Mouse (Mus musculus): ENCODE measurements at regions not wholly inside any gene's neighbourhood (a gene's known extent, or its start where the extent isn't known, plus 50 kb on each side); places are given as distances from the start of the nearest gene placed in this dataset.
A peak's percentile ranks its signal among the peaks of the same experiment; 100 is the strongest.

DNA sequence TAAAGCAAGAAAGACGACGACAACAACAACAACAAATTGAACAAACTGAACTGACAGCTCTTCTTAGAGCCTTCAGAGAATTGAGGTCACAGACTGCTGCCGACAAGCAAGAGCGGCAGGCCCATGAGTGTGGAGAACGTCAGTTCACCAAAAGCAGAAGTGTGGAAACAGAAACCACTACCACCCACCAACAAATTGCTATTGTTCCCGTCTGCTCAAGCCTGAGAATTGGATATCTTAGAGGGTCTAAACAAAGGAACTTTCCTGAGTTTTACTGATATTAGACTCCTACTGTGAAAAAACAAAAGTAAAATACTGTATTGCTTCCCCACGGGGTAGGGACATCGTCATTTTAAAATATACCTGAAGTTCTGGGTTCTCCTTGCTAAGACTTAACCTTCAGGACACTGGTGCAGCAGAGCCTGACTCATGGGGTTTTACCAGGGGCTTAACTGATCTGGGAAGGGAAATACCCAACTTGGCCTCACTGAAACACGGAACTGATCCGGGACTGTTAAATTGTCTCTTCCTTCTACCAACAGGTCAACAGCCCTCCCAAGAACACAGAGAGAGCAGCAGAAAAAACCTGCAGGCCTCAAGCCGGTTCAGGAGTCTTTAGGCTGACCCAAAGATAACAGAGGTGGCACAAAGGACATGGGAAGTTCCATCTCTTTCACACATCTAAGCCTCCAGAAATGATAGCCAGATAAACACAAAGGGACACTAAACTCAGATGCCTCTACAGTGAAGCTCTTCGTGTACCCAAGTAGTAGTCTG lies 238.1 kb downstream of the Gm5426 start:
- ATAC-seq (ENCODE audit: insufficient read depth), result peak; percentile 47; the same call in 1 of the 2 replicates
- H3K4me3 ChIP-seq (replicated peaks), result no peak overlapping the region
- no peaks in the 10 kb centered on the region for H3K27me3 ChIP-seq
- no peak overlapping the region for H3K4me2 ChIP-seq
- H3K9ac ChIP-seq, result no peak overlapping the region
- H3K36me3 ChIP-seq (replicated peaks), result no peaks in the 10 kb centered on the region
- no peaks in the 10 kb centered on the region for H3K9me3 ChIP-seq (replicated peaks)
- H3K27ac ChIP-seq (replicated peaks), result peak overlapping the region; percentile 4; the same call in 1 of the 2 replicates
- WGBS (ENCODE audit: insufficient replicate concordance), result 33% methylated on average over 12 of the region's 12 CpGs
- H3K4me1 ChIP-seq (replicated peaks), result 0 out of 2 replicates have a peak, but pooled peaks cover 4% of the 10 kb centered on the region

DNA sequence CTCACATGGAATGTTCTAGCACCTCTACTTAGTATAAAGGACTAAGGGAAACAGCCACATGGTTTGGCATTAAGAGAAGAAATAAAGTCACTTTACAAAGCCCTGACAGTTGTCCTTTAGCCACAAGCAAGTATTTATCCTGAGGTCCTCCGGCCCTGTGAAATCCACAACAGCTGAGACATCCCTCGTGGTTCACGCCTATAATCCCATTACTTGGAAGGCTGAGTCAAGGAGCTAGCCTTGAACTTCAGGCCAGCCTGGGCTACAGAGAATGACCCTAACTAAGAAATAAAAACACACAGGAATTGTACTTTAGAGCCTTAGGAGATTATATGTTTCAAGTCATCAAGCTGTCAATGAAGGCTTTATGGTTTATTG lies 238.7 kb downstream of the Gm5426 start:
- no peak overlapping the region for H3K4me3 ChIP-seq (replicated peaks)
- H3K4me2 ChIP-seq, result no peak overlapping the region
- ATAC-seq (ENCODE audit: insufficient read depth), result no peak
- peak overlapping the region; percentile 4; the same call in 1 of the 2 replicates for H3K27ac ChIP-seq (replicated peaks)
- H3K36me3 ChIP-seq (replicated peaks), result no peaks in the 10 kb centered on the region
- H3K9me3 ChIP-seq (replicated peaks), result no peaks in the 10 kb centered on the region
- no peaks in the 10 kb centered on the region for H3K27me3 ChIP-seq
- 66% methylated on average over 3 of the region's 3 CpGs for WGBS (ENCODE audit: insufficient replicate concordance)
- H3K4me1 ChIP-seq (replicated peaks), result 0 out of 2 replicates have a peak, but pooled peaks cover 4% of the 10 kb centered on the region
- no peak overlapping the region for H3K9ac ChIP-seq

DNA sequence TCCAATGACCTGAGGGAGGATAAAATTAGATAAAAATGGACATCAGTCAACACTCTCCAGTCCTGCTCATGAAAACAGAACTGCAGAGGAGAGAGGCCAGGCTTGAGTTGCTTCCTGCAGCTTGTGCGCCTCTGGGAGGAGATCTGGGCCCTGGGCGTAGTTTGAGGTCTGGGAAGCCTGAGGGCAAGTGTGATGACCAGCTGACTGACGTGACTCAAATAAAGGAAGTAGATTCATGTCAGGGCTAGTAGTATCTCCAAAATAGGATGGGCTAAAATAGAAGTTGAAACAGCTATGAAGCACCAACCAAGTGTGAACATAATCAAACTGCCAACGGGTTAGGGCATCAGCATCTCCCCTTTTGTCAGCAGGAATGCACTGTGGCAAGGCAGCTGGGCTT lies 239.3 kb upstream of the Btg1 start:
- Histone ChIP-seq H3K27me3 (no peaks in the 10 kb centered on the region), H3K9me3 (replicated peaks) (no peaks in the 10 kb centered on the region), H3K27ac (replicated peaks) (no peak overlapping the region), H3K4me3 (replicated peaks) (no peak overlapping the region), H3K9ac (no peak overlapping the region), H3K4me2 (no peak overlapping the region), H3K4me1 (replicated peaks) (0 out of 2 replicates have a peak, but pooled peaks cover 4% of the 10 kb centered on the region), H3K36me3 (replicated peaks) (no peaks in the 10 kb centered on the region)
- no peak for ATAC-seq (ENCODE audit: insufficient read depth)
- 56% methylated on average over 4 of the region's 4 CpGs for WGBS (ENCODE audit: insufficient replicate concordance)

DNA sequence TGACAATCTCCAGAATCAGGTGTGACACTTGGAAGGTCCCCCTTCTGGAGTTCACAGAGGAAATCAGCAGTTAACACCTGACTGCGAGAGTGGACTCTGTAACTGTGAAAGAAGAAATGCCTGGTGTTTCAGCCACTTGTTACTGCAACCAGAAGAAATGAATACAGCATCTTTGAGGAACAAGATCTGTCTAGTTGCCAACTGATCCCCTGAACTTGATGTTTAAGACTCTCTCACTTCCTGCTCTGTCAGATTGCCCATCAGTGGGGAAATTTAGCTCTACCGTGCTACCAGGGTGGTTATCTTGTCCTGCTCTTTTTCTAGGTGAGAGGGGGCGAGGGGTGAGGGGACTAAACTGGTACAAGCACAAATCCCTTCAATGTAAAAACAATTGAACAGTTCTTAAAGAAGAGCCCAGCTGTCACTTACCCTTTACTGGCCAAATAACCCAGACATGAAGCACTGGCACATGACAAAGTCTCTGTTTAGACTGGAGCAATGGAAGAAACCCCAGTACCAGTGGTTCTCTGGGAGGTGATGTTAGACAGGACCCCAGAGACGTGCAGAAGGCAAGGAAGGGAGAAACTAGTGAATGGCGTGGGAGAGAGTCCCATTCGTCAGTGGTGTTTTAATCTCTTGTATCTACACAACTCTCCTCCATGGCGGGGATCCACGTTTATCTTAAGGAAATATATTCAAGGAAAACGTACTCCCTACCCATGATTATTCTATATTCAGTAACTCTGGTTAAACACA lies 237.6 kb upstream of the Btg1 start:
- H3K4me2 ChIP-seq, result no peak overlapping the region
- no peak overlapping the region for H3K27ac ChIP-seq (replicated peaks)
- H3K27me3 ChIP-seq, result no peaks in the 10 kb centered on the region
- H3K36me3 ChIP-seq (replicated peaks), result no peaks in the 10 kb centered on the region
- no peaks in the 10 kb centered on the region for H3K9me3 ChIP-seq (replicated peaks)
- H3K4me1 ChIP-seq (replicated peaks), result no peaks in the 10 kb centered on the region
- no peak for ATAC-seq (ENCODE audit: insufficient read depth)
- no peak overlapping the region for H3K9ac ChIP-seq
- H3K4me3 ChIP-seq (replicated peaks), result no peak overlapping the region
- WGBS (ENCODE audit: insufficient replicate concordance), result 48% methylated on average over 9 of the region's 9 CpGs

DNA sequence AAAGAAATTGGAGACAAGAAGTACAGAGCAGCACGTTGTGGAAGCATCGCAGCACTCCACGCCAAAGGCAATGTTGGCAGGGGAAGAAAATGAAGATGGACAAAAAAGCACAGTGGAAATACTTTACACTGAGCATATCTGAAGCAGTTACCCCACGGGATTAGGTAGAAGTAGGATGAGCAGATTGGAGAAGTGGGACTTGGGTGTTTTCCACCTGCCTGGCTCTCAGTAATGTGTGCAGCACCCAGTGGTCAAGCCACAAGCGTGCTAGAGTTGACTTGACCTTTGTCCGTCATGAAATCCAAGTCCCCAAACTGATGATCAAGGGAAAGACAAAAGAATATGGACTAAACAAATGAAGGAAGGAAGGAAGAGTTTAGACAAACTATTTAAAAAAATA lies 235.1 kb upstream of the Btg1 start:
- no peak overlapping the region for H3K27ac ChIP-seq (replicated peaks)
- no peak overlapping the region for H3K4me2 ChIP-seq
- no peaks in the 10 kb centered on the region for H3K27me3 ChIP-seq
- no peak for ATAC-seq (ENCODE audit: insufficient read depth)
- 73% methylated on average over 6 of the region's 6 CpGs for WGBS (ENCODE audit: insufficient replicate concordance)
- no peaks in the 10 kb centered on the region for H3K4me1 ChIP-seq (replicated peaks)
- no peak overlapping the region for H3K9ac ChIP-seq
- no peak overlapping the region for H3K4me3 ChIP-seq (replicated peaks)
- no peaks in the 10 kb centered on the region for H3K9me3 ChIP-seq (replicated peaks)
- no peaks in the 10 kb centered on the region for H3K36me3 ChIP-seq (replicated peaks)

DNA sequence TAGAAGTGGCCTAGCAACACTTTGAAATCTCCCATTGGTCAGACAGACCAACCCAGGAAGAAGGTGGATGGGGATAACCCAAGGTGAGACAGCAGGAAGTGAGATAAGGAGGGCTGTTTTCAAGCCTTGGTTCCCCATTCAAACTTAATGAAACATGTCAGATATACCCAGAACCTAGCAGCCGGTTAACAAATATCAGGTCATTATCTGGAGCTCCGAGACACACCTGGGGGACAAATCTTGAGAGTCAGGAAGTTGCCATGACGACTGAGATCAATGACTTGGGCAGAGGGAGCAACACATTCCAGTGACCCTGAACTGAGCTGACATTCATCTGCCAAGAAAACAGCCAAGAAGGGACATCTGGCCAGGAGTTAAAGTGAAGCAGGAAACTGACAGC lies 225.1 kb upstream of the Btg1 start:
- H3K27ac ChIP-seq (replicated peaks), result no peak overlapping the region
- no peaks in the 10 kb centered on the region for H3K9me3 ChIP-seq (replicated peaks)
- H3K9ac ChIP-seq, result no peak overlapping the region
- no peak for ATAC-seq (ENCODE audit: insufficient read depth)
- no peaks in the 10 kb centered on the region for H3K27me3 ChIP-seq
- H3K4me1 ChIP-seq (replicated peaks), result no peaks in the 10 kb centered on the region
- no peak overlapping the region for H3K4me3 ChIP-seq (replicated peaks)
- 24% methylated on average over 3 of the region's 3 CpGs for WGBS (ENCODE audit: insufficient replicate concordance)
- no peak overlapping the region for H3K4me2 ChIP-seq
- no peaks in the 10 kb centered on the region for H3K36me3 ChIP-seq (replicated peaks)

DNA sequence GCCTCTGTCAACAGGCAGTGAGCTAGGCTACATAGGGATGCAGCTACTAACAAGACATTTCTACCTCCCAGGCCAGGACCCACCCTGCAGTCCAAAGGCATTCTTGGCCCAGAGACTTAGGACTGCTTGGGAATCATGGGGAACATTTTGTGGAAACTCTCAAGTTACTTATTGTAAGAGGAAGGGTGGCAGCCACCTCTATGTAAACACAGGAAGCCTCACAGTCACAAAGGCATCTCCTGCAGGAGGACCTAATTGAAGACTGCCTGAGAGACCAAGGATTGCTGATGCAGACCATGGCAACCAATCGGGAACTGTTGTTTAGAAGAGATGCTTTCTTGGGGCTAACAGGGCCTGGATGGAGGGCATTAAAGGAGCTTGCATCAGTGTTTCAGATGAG lies 224.0 kb upstream of the Btg1 start:
- no peaks in the 10 kb centered on the region for H3K4me1 ChIP-seq (replicated peaks)
- H3K36me3 ChIP-seq (replicated peaks), result no peaks in the 10 kb centered on the region
- no peak overlapping the region for H3K27ac ChIP-seq (replicated peaks)
- no peak overlapping the region for H3K4me2 ChIP-seq
- no peak overlapping the region for H3K9ac ChIP-seq
- WGBS (ENCODE audit: insufficient replicate concordance), result 59% methylated on average over 1 of the region's 1 CpGs
- H3K27me3 ChIP-seq, result no peaks in the 10 kb centered on the region
- ATAC-seq (ENCODE audit: insufficient read depth), result no peak
- no peak overlapping the region for H3K4me3 ChIP-seq (replicated peaks)
- H3K9me3 ChIP-seq (replicated peaks), result no peaks in the 10 kb centered on the region

DNA sequence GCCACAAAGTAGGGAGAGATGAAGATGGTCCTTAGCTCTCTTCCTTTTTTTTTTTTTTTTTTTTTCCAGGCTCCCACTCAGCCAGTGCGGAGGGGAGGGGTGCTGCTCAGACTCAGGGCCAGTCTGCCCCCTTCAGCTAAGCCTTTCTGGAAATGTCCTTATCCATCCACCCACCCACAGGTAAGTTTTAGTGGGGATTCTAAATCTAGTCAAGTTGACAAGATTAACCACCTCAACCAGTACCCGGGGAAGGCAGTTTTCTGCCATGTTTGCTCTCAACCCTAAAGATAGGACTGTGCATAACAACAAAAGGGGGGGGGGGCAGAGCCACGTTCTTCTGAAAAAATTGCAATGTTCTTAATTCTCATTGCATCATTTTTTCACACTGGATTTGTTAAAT lies 222.6 kb upstream of the Btg1 start:
- no peaks in the 10 kb centered on the region for H3K36me3 ChIP-seq (replicated peaks)
- no peaks in the 10 kb centered on the region for H3K27me3 ChIP-seq
- no peak for ATAC-seq (ENCODE audit: insufficient read depth)
- H3K9me3 ChIP-seq (replicated peaks), result no peaks in the 10 kb centered on the region
- no peak overlapping the region for H3K9ac ChIP-seq
- H3K4me3 ChIP-seq (replicated peaks), result no peak overlapping the region
- H3K4me1 ChIP-seq (replicated peaks), result no peaks in the 10 kb centered on the region
- H3K4me2 ChIP-seq, result no peak overlapping the region
- WGBS (ENCODE audit: insufficient replicate concordance), result 63% methylated on average over 3 of the region's 3 CpGs
- H3K27ac ChIP-seq (replicated peaks), result no peak overlapping the region

DNA sequence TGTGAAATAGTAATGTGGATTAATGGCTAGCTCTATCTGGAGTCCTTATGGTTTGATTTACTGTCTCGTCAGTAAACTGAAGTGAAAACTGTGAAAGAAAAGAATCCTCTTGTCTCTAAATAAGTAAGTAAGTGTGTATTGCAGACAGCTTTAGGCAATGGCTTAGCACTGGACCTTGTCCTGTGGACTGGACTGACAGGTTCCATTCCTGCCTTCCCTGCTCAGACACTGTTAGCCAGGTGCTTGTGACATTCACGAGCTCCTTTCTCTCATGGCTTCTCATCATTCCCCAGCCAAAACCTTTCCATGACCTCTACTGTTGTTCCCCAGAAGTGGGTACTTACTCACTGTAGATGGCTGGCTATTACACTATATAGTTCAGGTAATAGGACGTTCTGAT lies 221.8 kb upstream of the Btg1 start:
- no peaks in the 10 kb centered on the region for H3K4me1 ChIP-seq (replicated peaks)
- no peaks in the 10 kb centered on the region for H3K9me3 ChIP-seq (replicated peaks)
- H3K27me3 ChIP-seq, result no peaks in the 10 kb centered on the region
- 51% methylated on average over 3 of the region's 3 CpGs for WGBS (ENCODE audit: insufficient replicate concordance)
- no peak overlapping the region for H3K9ac ChIP-seq
- no peak overlapping the region for H3K4me2 ChIP-seq
- ATAC-seq (ENCODE audit: insufficient read depth), result no peak
- H3K4me3 ChIP-seq (replicated peaks), result no peak overlapping the region
- H3K27ac ChIP-seq (replicated peaks), result no peak overlapping the region
- no peaks in the 10 kb centered on the region for H3K36me3 ChIP-seq (replicated peaks)

DNA sequence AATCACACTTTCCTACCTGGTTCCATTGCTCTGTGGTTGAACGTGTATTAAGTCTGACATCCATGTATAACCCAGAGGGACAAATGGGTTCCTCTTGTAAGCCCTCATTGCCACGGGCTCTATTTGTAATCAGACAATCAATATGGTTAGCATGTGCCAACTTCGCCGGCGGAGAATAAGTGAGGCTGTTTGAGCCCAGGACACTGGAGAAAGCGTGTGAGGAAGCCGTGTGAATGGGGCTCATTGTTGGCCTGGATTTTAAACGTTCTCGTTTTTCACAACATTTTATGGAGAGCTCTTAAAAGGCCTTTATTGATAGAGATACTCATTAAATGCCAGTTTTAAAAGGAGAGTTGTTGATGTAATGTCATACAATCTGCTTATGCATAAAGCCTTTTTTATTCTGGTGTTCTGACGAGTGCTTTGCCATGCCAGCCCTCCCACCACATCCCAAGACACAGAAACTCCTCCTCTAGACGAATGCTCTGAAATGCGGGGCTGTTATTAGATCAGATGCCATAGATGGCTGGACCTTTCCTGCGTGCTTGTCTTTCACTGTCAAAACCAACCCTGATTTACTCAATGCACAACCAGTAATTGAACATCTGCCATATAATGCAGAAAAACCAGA lies 218.8 kb upstream of the Btg1 start:
- ATAC-seq (ENCODE audit: insufficient read depth), result no peak

DNA sequence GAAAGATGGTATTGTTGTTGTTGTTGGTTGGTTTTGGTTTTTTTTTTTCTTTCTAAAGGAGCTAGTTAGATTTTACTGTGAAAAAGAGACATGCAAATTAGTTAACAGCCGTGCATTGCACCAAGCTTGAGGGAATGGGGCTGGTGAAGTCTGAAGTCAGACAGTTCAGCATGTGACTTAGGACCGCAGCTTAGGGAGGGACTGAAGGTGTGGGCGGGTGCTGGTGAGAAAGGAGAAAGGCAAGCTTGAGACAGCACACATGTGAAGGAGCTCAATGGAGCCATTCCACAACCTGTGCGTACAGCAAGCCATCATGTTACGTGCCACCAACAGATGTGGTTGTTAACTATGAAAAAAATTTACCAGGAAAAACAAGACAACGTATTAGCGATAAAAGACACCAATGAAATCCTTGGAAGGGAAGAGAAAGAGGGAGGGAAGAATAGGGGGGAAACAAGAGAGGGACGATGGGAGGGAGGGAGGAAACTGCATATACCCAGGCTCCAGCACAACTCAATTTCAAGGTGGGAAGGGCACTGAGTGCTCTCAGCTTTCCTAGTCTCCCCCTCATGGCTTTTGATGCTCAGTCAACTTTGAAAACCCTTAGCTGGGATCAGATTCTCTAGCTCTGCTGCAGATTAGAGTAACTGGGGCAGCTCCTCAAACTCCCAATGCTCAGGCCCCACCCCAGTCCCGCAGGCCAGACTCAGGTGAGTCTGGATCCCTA lies 218.1 kb upstream of the Btg1 start:
- Histone ChIP-seq H3K9ac (no peak overlapping the region), H3K27me3 (no peaks in the 10 kb centered on the region), H3K4me1 (replicated peaks) (no peaks in the 10 kb centered on the region), H3K4me3 (replicated peaks) (no peak overlapping the region), H3K36me3 (replicated peaks) (no peaks in the 10 kb centered on the region), H3K27ac (replicated peaks) (no peak overlapping the region), H3K4me2 (no peak overlapping the region), H3K9me3 (replicated peaks) (no peaks in the 10 kb centered on the region)
- 66% methylated on average over 9 of the region's 9 CpGs for WGBS (ENCODE audit: insufficient replicate concordance)
- ATAC-seq (ENCODE audit: insufficient read depth), result no peak

More for the DNA sequence above, 218.8 kb upstream of the Btg1 start:
- no peak overlapping the region for H3K27ac ChIP-seq (replicated peaks)
- H3K36me3 ChIP-seq (replicated peaks), result no peaks in the 10 kb centered on the region
- 72% methylated on average over 13 of the region's 13 CpGs for WGBS (ENCODE audit: insufficient replicate concordance)
- H3K4me3 ChIP-seq (replicated peaks), result no peak overlapping the region
- H3K4me2 ChIP-seq, result no peak overlapping the region
- no peaks in the 10 kb centered on the region for H3K4me1 ChIP-seq (replicated peaks)
- no peak overlapping the region for H3K9ac ChIP-seq
- no peaks in the 10 kb centered on the region for H3K9me3 ChIP-seq (replicated peaks)
- no peaks in the 10 kb centered on the region for H3K27me3 ChIP-seq
